Mouse (Mus musculus): ENCODE results near the gene Trim67. TPM values are rescaled to one million over a fixed set of nuclear protein-coding genes. Genes with fewer than 3 reads are reported as not detected.

Trim67 gene
- 5.2 and 5.3 TPM in 2 replicates for polyA plus RNA-seq (2012; rRNA removed)

DNA sequence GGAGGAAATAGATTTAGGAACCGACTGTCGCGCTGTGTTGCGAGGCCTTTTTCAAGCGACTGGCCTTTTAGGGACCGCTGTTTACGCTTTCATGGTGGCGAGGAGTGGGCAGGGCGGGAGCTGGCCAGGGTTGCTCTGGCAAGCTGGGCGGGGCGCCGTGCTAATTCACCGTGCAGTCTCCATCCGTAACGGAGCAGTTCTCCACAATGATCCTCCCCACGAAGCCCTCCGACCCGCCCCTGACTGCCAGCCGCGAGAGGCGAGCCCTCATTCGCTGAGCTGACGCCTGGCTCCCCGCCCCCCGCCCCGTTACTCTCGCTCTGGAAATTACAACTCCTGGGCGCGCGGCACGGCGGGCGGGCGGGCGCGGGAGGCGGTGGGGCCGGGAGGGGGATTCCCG is at the start of gene Trim67:
Trim67 (plus strand) TSS at position 385 of the 400 bp plus-strand sequence.
- DNase-seq (ENCODE audit: extremely low spot score in 1 of 2, low spot score in 1 of 2): peak in 1 of 2 experiments; percentile 44

DNA sequence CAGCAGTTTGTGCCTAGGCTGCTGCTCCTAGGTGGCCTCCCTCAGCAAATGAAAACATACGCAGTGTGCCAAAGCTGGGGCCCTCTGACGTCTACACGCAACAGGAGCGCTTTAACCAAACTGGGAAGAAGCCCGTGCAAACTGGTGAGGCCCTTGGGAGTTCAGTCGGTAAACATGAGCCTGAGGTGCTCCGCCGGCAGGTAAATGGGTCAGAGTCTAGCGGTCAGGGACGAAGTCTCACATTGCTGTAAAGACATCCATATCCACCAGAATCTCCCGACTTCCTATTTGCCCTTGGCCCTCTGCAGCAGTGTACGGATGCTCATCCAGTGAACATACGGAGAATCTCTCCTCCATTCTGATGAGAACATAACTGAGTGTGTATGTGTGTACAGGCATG is 46.2 kb upstream of the Trim67 start:
- DNase-seq (ENCODE audit: extremely low spot score in 1 of 2, low spot score in 1 of 2): no peak

DNA sequence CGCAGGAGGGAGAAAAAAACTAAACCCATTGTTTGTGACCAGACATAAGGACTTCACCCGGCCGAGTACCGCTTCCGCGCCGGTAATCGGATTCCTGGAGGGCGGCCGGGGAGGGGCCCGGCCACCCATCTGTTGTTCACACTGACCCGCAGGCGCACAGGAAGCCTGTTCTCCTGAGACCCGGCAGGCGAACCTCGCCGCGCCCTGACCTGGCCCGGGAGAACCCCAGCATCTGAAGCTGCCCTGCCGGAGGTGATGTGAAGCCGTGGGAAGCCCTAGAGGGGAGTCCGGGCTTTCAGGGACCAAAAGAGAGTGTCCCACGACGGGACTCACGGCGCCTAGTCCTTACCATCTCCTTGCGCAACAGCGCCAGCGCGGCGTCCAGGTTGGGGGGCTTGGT is 41.7 kb upstream of the Trim67 start:
- no peak for DNase-seq (ENCODE audit: extremely low spot score in 1 of 2, low spot score in 1 of 2)

DNA sequence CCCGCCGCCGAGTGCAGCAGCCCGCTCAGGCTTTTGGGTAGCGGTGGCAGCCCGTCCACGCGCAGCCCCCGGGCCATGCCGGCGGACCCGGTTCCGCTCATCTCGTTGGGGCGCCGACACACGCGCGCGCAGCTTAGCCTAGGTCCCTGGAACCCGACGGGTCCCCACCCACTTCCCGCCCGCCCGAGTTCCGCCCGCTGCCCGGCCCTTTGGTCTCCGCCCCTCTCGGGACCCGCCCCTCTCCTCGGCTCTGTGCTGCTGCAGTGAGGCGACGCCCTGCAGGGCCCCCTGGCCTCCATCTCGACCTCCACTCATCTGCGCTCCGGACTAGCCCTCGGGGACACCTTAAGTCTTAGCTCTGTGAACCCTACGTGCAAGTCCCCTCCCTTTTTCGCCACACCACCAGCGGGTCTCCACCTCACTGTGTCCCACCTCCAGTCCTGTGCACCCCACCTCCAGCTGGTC is 41.2 kb upstream of the Trim67 start, which contains the start of gene Fam89a:
Fam89a (minus strand) TSS at position 124 of the 465 bp plus-strand sequence.
- no peak for DNase-seq (ENCODE audit: extremely low spot score in 1 of 2, low spot score in 1 of 2)

DNA sequence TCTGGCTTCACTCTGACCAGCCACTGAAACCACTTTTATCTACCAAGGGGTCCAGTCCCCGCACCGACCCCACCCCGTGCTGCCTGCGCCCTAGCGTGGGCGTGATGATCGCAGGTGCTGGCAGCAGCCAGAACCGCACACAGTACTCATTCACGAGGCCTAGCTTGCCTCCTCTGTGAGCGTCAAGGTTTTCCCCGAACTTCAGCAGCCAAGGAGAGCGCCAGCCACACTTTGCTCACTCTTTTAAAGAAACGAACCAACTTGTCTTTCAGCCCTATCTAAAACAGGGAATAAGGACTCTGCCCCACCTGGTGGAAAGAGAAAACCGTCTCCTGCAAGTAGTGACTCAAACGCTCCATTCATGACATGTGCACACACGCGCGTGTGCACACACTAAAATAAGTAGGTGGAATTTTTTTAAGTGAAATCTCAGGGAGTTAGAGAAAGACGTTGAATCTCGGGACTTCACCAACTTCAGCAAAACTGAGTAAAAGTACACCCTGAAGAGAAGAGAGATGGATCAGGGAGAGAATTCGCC is 40.5 kb upstream of the Trim67 start:
- no peak for DNase-seq (ENCODE audit: extremely low spot score in 1 of 2, low spot score in 1 of 2)

DNA sequence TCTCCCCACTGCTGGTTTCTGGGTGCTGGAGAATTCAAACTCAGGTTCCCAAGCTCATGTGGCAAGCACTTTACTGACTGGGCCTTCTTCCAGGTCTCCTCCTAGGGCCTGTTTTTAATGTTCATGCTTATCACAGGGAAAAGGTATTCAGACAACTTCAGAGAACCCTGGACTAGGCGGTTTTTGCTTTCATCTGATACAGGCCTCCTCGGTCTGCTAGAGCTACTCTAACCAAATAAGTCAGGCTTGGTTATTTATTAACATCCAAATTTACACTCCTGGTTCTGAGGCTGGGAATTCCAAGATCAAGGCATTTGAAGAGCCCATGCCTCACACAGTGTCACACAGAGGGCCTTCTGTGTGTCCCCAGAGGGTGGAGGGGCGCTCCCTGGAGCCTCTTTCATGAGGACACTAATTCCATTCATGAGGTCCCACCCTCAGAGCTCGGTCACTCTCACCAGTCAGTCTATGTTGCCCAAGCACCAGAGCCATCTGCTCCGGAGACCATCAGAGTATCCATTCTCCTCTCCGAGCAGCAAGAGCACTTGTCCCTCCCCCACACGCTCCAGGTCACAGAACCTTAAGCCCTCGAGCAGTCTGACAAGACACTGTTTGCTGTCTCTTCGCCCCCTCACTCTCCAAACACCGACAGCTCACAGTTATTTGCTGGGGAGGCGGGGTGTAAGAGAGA is 38.6 kb upstream of the Trim67 start:
- peak in 1 of 2 experiments; percentile 23 for DNase-seq (ENCODE audit: extremely low spot score in 1 of 2, low spot score in 1 of 2)

DNA sequence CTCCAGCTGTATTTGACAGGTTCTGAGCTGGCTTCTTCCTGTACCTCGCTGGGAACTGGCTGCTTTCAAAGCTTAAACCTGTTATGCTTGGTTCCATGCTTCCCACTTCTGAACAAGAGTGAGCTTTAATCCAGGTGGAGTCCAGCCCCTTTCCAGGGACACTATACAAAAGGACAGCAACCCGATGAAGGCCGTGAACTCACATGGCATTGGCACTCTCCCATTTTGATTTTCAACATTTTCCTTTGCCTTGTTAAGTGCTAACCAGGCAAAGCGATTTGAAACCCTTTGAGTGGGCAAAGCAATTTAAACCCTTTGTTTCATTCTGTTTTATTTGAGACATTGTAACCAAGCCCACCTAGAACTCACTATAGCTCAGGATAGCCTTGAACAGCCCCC is 38.1 kb upstream of the Trim67 start:
- no peak for DNase-seq (ENCODE audit: extremely low spot score in 1 of 2, low spot score in 1 of 2)

DNA sequence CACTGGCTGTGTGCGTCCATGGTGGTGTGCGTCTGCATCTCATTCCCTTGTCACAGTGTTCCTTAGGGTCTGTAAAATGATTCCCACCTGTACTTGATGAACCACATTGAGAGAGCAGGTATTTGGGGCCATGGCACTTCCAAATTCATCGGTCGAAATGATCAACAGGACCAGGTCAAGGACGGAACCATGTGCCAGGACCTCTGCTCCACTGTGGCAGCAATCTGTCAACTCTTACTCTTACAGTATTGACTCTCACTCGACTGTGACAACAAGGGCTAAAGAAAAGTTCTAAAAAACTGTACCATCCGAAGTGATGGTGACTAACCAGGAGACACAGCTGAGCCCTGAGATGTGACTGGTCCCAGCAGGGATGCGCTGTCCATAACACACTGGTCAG is 37.4 kb upstream of the Trim67 start:
- no peak for DNase-seq (ENCODE audit: extremely low spot score in 1 of 2, low spot score in 1 of 2)

DNA sequence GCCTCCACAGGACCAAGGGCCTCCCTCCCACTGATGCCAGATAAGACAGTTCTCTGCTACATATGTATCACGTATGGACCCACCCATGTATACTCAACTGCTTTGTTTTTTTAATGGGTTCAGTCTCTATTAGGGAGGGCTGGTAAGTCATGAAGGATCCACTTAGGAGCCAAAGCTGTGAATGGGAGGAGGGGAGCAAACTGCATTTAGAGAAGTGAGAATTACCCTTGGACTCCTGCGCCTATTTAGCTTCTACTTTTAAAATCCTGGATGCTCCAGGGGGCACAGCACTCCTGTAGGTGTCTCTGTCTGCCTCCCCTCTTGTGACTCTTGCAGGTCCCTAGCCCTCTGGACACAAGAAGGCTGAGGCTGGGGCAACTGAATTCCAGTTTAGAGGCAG is 36.7 kb upstream of the Trim67 start:
- DNase-seq (ENCODE audit: extremely low spot score in 1 of 2, low spot score in 1 of 2): no peak

DNA sequence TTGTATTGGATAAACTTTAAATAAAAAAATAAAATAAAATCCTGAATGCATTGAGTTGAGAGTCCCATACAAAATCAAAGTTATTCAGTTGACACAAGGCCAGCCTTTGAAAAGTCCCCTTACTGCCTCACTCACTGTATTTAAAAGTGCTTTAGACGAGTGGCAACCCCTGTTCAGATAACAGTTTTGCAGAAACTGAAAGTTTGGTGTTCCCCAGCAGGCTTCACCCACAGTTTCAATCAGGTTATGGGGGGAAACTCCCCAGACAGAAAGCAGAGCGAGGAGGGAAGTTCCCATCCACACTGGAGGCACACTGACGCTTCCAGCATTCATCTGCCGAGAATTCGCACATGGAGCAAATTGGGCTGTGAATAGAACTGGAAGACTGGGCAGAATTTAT is 36.3 kb upstream of the Trim67 start:
- no peak for DNase-seq (ENCODE audit: extremely low spot score in 1 of 2, low spot score in 1 of 2)

DNA sequence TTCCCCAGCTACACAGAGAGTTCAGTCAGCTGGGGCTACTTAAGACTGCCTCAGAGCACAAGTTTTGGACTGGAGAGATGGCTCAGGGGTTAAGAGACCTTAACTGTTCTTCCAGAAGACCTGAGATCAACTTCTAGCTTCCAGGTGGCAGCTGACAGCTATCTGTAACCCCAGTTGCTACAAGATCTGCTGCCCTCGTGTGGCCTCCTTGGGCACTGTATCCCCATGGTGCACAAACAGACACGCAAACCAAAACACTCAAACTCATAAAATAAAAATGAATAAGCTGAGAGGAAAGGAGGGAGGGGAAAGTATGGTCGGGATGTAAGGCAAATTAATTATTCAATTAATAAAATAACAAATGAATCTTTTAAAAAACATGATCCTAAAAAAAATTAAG is 34.3 kb upstream of the Trim67 start:
- no peak for DNase-seq (ENCODE audit: extremely low spot score in 1 of 2, low spot score in 1 of 2)

DNA sequence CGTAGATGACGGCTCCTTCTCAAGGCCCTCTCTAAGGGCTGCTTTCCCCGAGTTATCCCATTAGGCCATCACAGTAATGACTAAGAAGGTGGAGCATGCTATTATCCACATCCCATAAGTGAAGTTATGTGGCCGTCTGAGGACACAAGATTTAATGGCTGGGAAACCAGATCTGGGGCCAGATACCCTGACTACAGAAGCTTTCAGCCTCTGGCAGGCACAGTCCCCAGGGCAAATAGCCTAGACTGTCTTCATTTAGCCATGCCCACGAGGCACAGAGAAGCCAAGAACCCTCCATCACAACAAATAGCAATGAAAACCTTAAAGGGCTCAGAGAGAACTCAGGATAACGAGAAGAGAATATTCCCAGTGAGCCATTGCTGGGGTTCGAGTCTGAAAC is 29.8 kb upstream of the Trim67 start:
- no peak for DNase-seq (ENCODE audit: extremely low spot score in 1 of 2, low spot score in 1 of 2)

DNA sequence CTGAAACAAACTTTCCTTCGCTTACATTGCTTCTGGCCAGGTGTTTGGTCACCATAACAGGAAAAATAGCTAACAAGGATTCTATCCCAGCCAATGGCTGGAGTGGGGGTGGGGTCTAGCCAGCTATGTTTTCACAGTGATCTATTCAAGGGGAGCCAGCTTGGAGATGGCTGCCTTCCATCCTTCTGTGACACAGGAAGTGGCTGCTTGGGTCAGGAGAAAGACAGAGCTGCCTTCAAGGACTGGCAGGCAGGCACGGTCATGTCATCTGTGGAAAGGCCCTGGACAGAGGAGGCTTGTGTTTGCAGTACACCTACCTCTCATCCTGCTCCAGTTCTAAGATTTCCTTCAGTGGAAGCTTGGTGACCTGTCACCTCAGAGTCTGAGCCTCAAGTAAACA is 20.5 kb upstream of the Trim67 start:
- DNase-seq (ENCODE audit: extremely low spot score in 1 of 2, low spot score in 1 of 2): peak in 1 of 2 experiments; percentile 42

DNA sequence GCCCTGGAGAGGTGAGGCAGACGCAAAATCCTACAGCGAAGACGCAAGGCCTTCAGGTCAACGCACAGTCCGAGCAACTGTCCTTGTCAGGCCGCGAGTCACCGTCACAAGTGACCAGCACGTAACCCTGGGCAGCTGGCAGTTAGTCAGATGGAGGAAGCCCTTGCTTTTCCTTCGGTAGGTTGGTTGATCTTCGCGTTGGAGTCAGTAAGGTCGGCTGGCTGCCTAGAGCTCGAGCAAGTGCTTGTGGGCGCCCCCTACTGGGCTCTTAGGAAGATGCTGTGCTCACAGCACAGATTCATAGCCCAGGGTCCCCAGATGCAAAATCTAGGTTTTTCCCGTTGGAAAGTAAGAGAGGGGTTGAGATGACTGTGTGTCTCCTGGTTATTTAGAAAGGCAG is 17.2 kb upstream of the Trim67 start:
- DNase-seq (ENCODE audit: extremely low spot score in 1 of 2, low spot score in 1 of 2): peak in 1 of 2 experiments; percentile 86

DNA sequence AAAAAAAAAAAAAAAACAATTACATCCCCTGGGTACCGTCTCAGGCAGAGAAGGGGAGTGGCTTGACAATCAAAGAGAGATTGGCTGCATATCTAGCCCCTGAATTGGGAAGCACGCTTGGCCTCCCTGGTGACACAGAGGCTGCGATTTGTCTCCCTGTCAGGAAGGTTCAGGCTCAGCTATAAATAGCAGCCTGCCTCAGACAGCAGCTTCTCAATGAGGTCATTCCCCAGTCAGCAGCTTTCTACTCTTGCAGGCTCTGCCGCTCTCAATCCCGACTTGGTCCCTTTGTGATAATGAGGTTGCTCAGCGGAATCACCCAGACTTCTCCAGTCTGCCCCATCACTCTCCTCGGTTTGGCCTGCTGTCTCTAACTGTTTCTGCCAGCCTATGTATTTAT is 12.7 kb upstream of the Trim67 start:
- peak in 1 of 2 experiments; percentile 37 for DNase-seq (ENCODE audit: extremely low spot score in 1 of 2, low spot score in 1 of 2)

DNA sequence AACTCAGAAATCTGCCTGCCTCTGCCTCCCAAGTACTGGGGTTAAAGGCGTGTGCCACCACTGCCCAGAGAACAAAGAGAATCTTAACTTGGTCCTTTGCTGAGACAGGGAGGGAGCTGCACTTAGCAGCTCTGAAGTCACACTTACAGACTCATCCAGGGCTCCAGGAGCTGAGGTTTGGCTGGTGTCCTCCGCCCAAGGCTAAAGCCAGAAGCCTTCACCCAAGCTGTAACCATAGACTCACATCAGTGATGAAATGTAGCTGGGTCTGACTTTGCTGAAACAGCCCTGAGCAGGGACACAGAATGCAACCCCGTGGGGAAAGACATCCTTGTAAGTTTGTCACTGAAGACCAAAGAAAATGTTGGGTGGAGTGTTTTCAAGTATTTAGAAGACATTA is 10.5 kb upstream of the Trim67 start:
- DNase-seq (ENCODE audit: extremely low spot score in 1 of 2, low spot score in 1 of 2): no peak

DNA sequence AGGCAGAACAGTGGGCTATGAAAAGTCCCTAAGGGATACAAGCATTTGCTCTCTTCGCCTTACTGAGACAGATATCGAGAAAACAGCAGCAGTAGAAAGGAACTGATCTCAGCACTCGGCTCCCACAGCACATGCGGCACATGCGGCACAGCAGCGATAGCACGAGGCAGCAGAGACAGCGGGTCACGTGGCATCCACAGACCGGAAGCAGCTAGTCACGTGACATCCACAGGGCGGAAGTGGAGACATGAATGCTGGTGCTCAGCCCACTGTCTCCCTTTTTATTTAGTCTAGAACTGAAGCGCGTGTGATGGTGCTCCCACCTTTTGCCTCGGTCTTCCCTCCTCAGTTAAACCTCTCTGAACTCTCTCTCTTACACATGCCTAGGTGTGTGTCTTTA is 9.7 kb upstream of the Trim67 start:
- DNase-seq (ENCODE audit: extremely low spot score in 1 of 2, low spot score in 1 of 2): no peak

DNA sequence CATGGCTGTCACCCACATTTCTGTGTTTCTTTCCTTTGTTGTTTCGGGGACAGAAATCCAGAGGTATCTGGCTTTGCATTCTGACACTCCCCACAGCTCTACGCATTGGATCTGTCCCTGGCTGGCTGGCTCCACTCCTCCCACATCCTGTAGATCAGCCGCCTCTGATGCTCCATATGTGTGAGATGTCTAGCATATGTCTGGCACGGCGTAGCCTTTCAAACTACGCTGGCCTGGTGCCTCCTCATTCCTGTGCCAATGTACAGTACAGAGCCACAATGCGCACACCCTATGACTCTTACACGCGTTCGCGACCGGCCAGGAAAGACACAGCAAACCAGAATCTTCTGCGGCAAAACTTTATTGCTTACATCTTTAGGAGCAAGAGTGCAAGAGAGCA is 8.3 kb upstream of the Trim67 start:
- DNase-seq (ENCODE audit: extremely low spot score in 1 of 2, low spot score in 1 of 2): peak; percentile 67 to 81

DNA sequence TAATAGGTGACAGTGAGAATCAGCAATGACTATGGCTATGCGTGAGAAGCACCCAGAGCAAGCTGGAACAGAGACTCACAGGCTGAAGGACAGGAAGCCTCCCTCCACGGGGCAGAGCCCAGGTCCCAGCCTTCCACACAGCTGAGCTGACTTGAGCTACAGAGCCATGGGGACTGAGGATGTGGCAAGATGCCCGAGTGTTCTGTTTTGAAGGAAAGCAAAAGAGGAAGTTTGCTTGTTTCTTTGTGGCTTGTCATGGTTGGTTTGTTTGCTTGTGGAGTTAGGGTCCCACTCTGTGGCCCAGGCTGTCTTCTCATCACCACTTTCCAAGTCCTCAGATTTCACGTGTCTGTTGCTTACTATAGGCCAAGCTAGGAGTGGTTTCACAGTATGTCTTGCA is 2.2 kb upstream of the Trim67 start:
- no peak for DNase-seq (ENCODE audit: extremely low spot score in 1 of 2, low spot score in 1 of 2)

DNA sequence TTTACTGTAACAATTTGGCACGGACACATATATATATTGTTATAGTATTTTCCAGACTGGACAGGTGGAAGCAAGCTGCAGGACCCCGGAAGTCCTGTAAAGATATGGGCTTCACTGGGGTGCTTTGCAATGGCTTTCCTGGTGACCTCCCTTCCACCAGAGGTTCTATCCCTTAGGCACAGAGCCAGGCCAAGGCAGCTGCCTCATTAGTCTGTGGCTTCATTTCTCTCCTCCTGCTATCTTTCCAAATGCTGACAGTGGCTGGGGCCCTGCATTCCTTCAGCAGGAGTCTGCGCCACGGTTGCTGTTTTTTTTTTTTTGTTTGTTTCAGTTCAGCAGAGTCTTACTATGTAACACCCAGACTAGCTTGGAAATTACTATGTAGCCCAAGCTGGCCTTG is 1.1 kb upstream of the Trim67 start:
- DNase-seq (ENCODE audit: extremely low spot score in 1 of 2, low spot score in 1 of 2): no peak

DNA sequence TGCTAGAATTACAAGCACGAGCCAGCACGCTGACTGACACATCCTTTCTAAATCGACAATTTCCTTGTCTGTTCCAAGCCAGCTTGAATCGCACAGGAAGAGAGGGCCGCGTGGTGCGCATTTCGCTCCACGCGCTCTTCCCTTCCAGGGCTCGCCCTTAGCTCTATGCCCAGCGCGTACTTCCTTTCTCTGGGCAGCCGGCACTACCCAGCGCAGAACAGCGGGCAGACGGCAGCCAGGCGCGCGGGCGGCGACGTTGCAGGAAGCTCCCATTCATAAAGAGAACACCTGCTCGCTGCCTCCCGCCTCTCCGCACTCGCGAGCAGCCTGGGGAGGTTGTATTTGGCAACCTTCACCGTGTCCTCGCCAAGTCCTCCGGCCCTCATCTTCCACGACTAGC is 706 bp upstream of the Trim67 start:
- peak in 1 of 2 experiments; percentile 63 for DNase-seq (ENCODE audit: extremely low spot score in 1 of 2, low spot score in 1 of 2)

DNA sequence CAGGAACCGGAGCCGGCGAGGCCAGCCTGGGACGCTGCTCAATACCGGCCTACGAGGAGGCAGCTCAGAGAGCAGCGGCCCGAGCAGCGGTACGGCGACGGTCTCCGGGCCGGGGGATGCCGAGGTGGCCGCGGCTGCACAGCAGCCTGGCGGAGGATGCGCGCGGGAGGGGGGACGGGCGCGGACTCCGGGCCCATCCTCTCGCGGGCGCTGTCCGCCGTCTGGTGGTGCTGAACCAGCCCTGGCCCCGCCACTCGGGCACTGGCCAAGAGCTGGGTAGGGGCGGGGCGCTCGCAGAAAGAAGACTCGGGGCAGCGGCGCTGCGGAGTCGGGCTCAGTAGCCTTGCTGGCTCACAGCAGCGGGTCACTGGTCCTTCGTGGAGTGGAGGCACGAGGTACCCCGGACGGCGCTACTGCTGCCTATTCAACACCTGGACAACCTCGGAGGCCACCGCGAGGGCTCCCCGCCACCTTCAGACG is 320 bp downstream of the Trim67 start:
- DNase-seq (ENCODE audit: extremely low spot score in 1 of 2, low spot score in 1 of 2): peak in 1 of 2 experiments; percentile 69

Data from frontal cortex, adult 2 months (tissue).